Mouse (Mus musculus) limb, embryonic 15.5 days (tissue): ENCODE data around the gene Zfp46. TPM values are rescaled to one million over a fixed set of nuclear protein-coding genes. Genes with fewer than 3 reads are reported as not detected.

Source experiments
- ATAC-seq: fragments of 200-750 bp; cut with Nextera tagmentation; 2 replicates; pipeline ENCODE4 v1.8.0; 2017; ENCODE audit warnings: low read depth, moderate TSS enrichment; ENCODE audit not compliant: insufficient number of reproducible peaks, low FRiP score, low TSS enrichment
- H3K27ac ChIP-seq: fragments of 300-500 bp; sonication (generic); 2 replicates; pipeline ENCODE4 v1.5.1; 2015; ENCODE audit warnings: moderate library complexity, mild to moderate bottlenecking, inconsistent platforms
- H3K27me3 ChIP-seq: fragments of 300-500 bp; sonication (generic); 2 replicates; pipeline ENCODE4 v1.6.1; 2015; ENCODE audit warnings: inconsistent platforms
- H3K36me3 ChIP-seq: fragments of 300-500 bp; sonication (generic); 2 replicates; pipeline ENCODE4 v1.6.1; 2015; ENCODE audit warnings: inconsistent platforms
- H3K4me1 ChIP-seq: fragments of 300-500 bp; sonication (generic); 2 replicates; pipeline ENCODE4 v1.6.1; 2015; ENCODE audit warnings: inconsistent platforms
- H3K4me2 ChIP-seq: fragments of 300-500 bp; sonication (generic); 2 replicates; pipeline ENCODE4 v1.6.1; 2015; ENCODE audit warnings: mild to moderate bottlenecking, inconsistent platforms
- H3K4me3 ChIP-seq: fragments of 300-500 bp; sonication (generic); 2 replicates; pipeline ENCODE4 v1.5.1; 2015; ENCODE audit warnings: mild to moderate bottlenecking, inconsistent platforms
- H3K9ac ChIP-seq: fragments of 300-500 bp; sonication (generic); 2 replicates; pipeline ENCODE4 v1.6.1; 2015; ENCODE audit warnings: inconsistent platforms
- H3K9me3 ChIP-seq: fragments of 300-500 bp; sonication (generic); 2 replicates; pipeline ENCODE4 v1.6.1; 2016; ENCODE audit warnings: inconsistent platforms
- WGBS: fragments of 180-500 bp; shearing (Covaris S2); methylation state at CpG from one replicate; pipeline ENCODE4 v1.1.7; 2015; 5-methylcytosine and 5-hydroxymethylcytosine counted together
- polyA plus RNA-seq: library from polyadenylated mRNA; unstranded; fragments of >200 nt; fragmentation: Nextera tagmentation; extraction: Ambion mirVana; gene quantifications from 2 replicates; pipeline ENCODE4 v1.2.1, GENCODE M21; 2015

Zfp46 gene
- polyA plus RNA-seq, 1 experiment from 2014 or later = 25.9 TPM

- H3K4me3 ChIP-seq = no peak overlapping the region
- ATAC-seq = no peak
- H3K36me3 ChIP-seq = peaks cover 76% of the 10 kb centered on the region
- H3K9ac ChIP-seq = no peak overlapping the region
- no peaks in the 10 kb centered on the region for H3K27me3 ChIP-seq
- no peak overlapping the region for H3K4me2 ChIP-seq
- peaks cover 13% of the 10 kb centered on the region for H3K4me1 ChIP-seq
- no peaks in the 10 kb centered on the region for H3K9me3 ChIP-seq
- 92% methylated on average over 6 of the region's 6 CpGs for WGBS
- H3K27ac ChIP-seq = no peak overlapping the region
Observed at GRCm38 (mm10) chr4:136291692-136292091, 7.2 kb downstream of the Zfp46 start.

GRCm38 (mm10) chr4:136295941-136296340 is 11.5 kb downstream of the Zfp46 start:
- 51% methylated on average over 7 of the region's 7 CpGs for WGBS

GRCm38 (mm10) chr4:136302462-136302861 is 18.0 kb downstream of the Zfp46 start:
- Histone ChIP-seq H3K4me3 (no peak overlapping the region), H3K27me3 (no peaks in the 10 kb centered on the region), H3K27ac (no peak overlapping the region), H3K4me1 (no peaks in the 10 kb centered on the region), H3K9me3 (no peaks in the 10 kb centered on the region), H3K9ac (no peak overlapping the region), H3K4me2 (no peak overlapping the region), H3K36me3 (no peaks in the 10 kb centered on the region)
- ATAC-seq = no peak
- 66% methylated on average over 4 of the region's 4 CpGs for WGBS

More at GRCm38 (mm10) chr4:136295941-136296340, 11.5 kb downstream of the Zfp46 start:
- Histone ChIP-seq H3K4me1 (no peaks in the 10 kb centered on the region), H3K4me3 (no peak overlapping the region), H3K27me3 (no peaks in the 10 kb centered on the region), H3K9me3 (no peaks in the 10 kb centered on the region), H3K27ac (no peak overlapping the region), H3K36me3 (peaks cover 38% of the 10 kb centered on the region), H3K9ac (no peak overlapping the region), H3K4me2 (no peak overlapping the region)
- ATAC-seq = no peak

GRCm38 (mm10) chr4:136304181-136304580 is 19.7 kb downstream of the Zfp46 start:
- ATAC-seq = no peak
- H3K27ac ChIP-seq = no peak overlapping the region

GRCm38 (mm10) chr4:136308355-136308754 is 23.9 kb downstream of the Zfp46 start:
- no peak overlapping the region for H3K4me2 ChIP-seq
- H3K4me3 ChIP-seq = no peak overlapping the region
- H3K9me3 ChIP-seq = no peaks in the 10 kb centered on the region
- 65% methylated on average over 2 of the region's 2 CpGs for WGBS
- no peak for ATAC-seq
- no peaks in the 10 kb centered on the region for H3K27me3 ChIP-seq
- H3K9ac ChIP-seq = no peak overlapping the region
- H3K27ac ChIP-seq = no peak overlapping the region
- H3K36me3 ChIP-seq = no peaks in the 10 kb centered on the region
- peaks cover 16% of the 10 kb centered on the region for H3K4me1 ChIP-seq

More at GRCm38 (mm10) chr4:136304181-136304580, 19.7 kb downstream of the Zfp46 start:
- 21% methylated on average over 2 of the region's 2 CpGs for WGBS
- Histone ChIP-seq H3K4me3 (no peak overlapping the region), H3K27me3 (no peaks in the 10 kb centered on the region), H3K4me1 (no peaks in the 10 kb centered on the region; the same call in 1 of the 2 replicates), H3K36me3 (no peaks in the 10 kb centered on the region), H3K9me3 (no peaks in the 10 kb centered on the region), H3K4me2 (no peak overlapping the region), H3K9ac (no peak overlapping the region)

GRCm38 (mm10) chr4:136309780-136310179 is 25.3 kb downstream of the Zfp46 start:
- peak overlapping the region; percentile 67 for H3K4me2 ChIP-seq
- H3K4me1 ChIP-seq = peaks cover 24% of the 10 kb centered on the region
- H3K4me3 ChIP-seq = peak overlapping the region; percentile 99
- no peaks in the 10 kb centered on the region for H3K36me3 ChIP-seq
- peak overlapping the region; percentile 85 for H3K27ac ChIP-seq
- 2% methylated on average over 11 of the region's 11 CpGs for WGBS
- no peaks in the 10 kb centered on the region for H3K27me3 ChIP-seq
- H3K9ac ChIP-seq = peak overlapping the region; percentile 48; the same call in 1 of the 2 replicates
- H3K9me3 ChIP-seq = no peaks in the 10 kb centered on the region
- no peak for ATAC-seq

GRCm38 (mm10) chr4:136310229-136311041 is 26.0 kb downstream of the Zfp46 start, which contains the start of gene Hnrnpr:
Gene Hnrnpr, plus strand, starts transcription at chr4:136310942.
- H3K27ac ChIP-seq = peak within 1 kb of the TSS; percentile 98
- peak within 1 kb of the TSS; percentile 99 for H3K4me3 ChIP-seq

GRCm38 (mm10) chr4:136311042-136311999 is 26.8 kb downstream of the Zfp46 start:
- Histone ChIP-seq H3K27ac (peak overlapping the region; percentile 98), H3K9ac (peak overlapping the region; percentile 99), H3K9me3 (no peaks in the 10 kb centered on the region), H3K4me2 (peak overlapping the region; percentile 50), H3K4me3 (peak overlapping the region; percentile 99), H3K27me3 (no peaks in the 10 kb centered on the region), H3K4me1 (peaks cover 24% of the 10 kb centered on the region), H3K36me3 (peaks cover 2% of the 10 kb centered on the region; the same call in 1 of the 2 replicates)
- under 1% methylated on average over 76 of the region's 81 CpGs for WGBS
- peak; percentile 50; the same call in 1 of the 2 replicates for ATAC-seq

More at GRCm38 (mm10) chr4:136310229-136311041, 26.0 kb downstream of the Zfp46 start, which contains the start of gene Hnrnpr:
- Histone ChIP-seq H3K4me2 (peak within 1 kb of the TSS; percentile 67), H3K27me3 (no peaks in the 10 kb centered on the region), H3K9ac (peak within 1 kb of the TSS; percentile 99), H3K9me3 (no peaks in the 10 kb centered on the region), H3K36me3 (no peaks in the 10 kb centered on the region), H3K4me1 (peaks cover 24% of the 10 kb centered on the region)
- peak; percentile 99 for ATAC-seq
- WGBS = under 1% methylated on average over 65 of the region's 65 CpGs

GRCm38 (mm10) chr4:136312616-136313015 is 28.1 kb downstream of the Zfp46 start:
- H3K9ac ChIP-seq = no peak overlapping the region
- ATAC-seq = no peak
- no peaks in the 10 kb centered on the region for H3K9me3 ChIP-seq
- WGBS = 5% methylated on average over 4 of the region's 4 CpGs
- peaks cover 6% of the 10 kb centered on the region; the same call in 1 of the 2 replicates for H3K36me3 ChIP-seq
- H3K4me2 ChIP-seq = peak overlapping the region; percentile 50
- no peaks in the 10 kb centered on the region for H3K27me3 ChIP-seq
- H3K27ac ChIP-seq = no peak overlapping the region
- peak overlapping the region; percentile 99 for H3K4me3 ChIP-seq
- H3K4me1 ChIP-seq = peaks cover 24% of the 10 kb centered on the region

GRCm38 (mm10) chr4:136317667-136318066 is 33.2 kb downstream of the Zfp46 start:
- Histone ChIP-seq H3K27me3 (no peaks in the 10 kb centered on the region), H3K4me3 (no peak overlapping the region)
- 90% methylated on average over 4 of the region's 4 CpGs for WGBS

GRCm38 (mm10) chr4:136320016-136320415 is 35.5 kb downstream of the Zfp46 start:
- ATAC-seq = no peak
- Histone ChIP-seq H3K4me2 (no peak overlapping the region), H3K36me3 (peaks cover 61% of the 10 kb centered on the region), H3K9me3 (no peaks in the 10 kb centered on the region), H3K9ac (no peak overlapping the region), H3K4me3 (no peak overlapping the region), H3K27me3 (no peaks in the 10 kb centered on the region), H3K27ac (no peak overlapping the region), H3K4me1 (no peaks in the 10 kb centered on the region)
- 84% methylated on average over 4 of the region's 4 CpGs for WGBS

More at GRCm38 (mm10) chr4:136317667-136318066, 33.2 kb downstream of the Zfp46 start:
- Histone ChIP-seq H3K4me1 (peaks cover 12% of the 10 kb centered on the region), H3K36me3 (peaks cover 45% of the 10 kb centered on the region), H3K27ac (no peak overlapping the region), H3K4me2 (no peak overlapping the region), H3K9ac (no peak overlapping the region), H3K9me3 (no peaks in the 10 kb centered on the region)
- no peak for ATAC-seq
